23 mouse cellular contexts compared by ENCODE assay signal in genomic region chr10:17008683-17009082, GRCm38 (mm10).
DNase-seq lines count a peak whose midpoint lies in the region; ATAC-seq lines count a peak whose summit lies in the region.
"Had no signal": no experiment of that assay in that cellular context is flagged by ENCODE, and none has a peak within 500 bp of the region (broad histone marks: within the 10 kb centered on the region; RNA-seq: fewer than 3 reads in every experiment).

No protein-coding gene starts in this region.

- no peak overlapping the region for H3K4me3 ChIP-seq in midbrain, embryonic 11.5 days (ENCODE audit: low read depth, low read length)
- H3K4me3 ChIP-seq in midbrain, embryonic 10.5 days: no peak overlapping the region
- no peak overlapping the region for H3K4me3 ChIP-seq in kidney, embryonic 16.5 days (ENCODE audit: low read length)
- H3K4me3 ChIP-seq: embryonic facial prominence, embryonic 13.5 days; embryonic facial prominence, embryonic 15.5 days; erythroblast, embryonic 14.5 days; forebrain, embryonic 13.5 days; forebrain, embryonic 15.5 days had no signal

- H3K27me3 ChIP-seq in midbrain, embryonic 11.5 days (ENCODE audit: control insufficient read depth, insufficient read depth, low read length): no peaks in the 10 kb centered on the region
- no peaks in the 10 kb centered on the region for H3K27me3 ChIP-seq in midbrain, embryonic 10.5 days (ENCODE audit: low read depth, poor library complexity, severe bottlenecking)
- H3K27me3 ChIP-seq in kidney, embryonic 16.5 days (ENCODE audit: insufficient read depth, low read length): no peaks in the 10 kb centered on the region
- H3K27me3 ChIP-seq: embryonic facial prominence, embryonic 13.5 days; embryonic facial prominence, embryonic 15.5 days; forebrain, embryonic 13.5 days; forebrain, embryonic 15.5 days had no signal

- H3K27ac ChIP-seq in midbrain, embryonic 11.5 days (ENCODE audit: low read depth, low read length): no peak overlapping the region
- H3K27ac ChIP-seq in midbrain, embryonic 10.5 days (replicated peaks): no peak overlapping the region
- no peak overlapping the region for H3K27ac ChIP-seq in kidney, embryonic 16.5 days (ENCODE audit: low read length)
- H3K27ac ChIP-seq: embryonic facial prominence, embryonic 13.5 days; embryonic facial prominence, embryonic 15.5 days; forebrain, embryonic 13.5 days; forebrain, embryonic 15.5 days had no signal

- DNase-seq in midbrain, embryonic 11.5 days (ENCODE audit: low spot score, missing footprints): peak; percentile 53
- DNase-seq in midbrain, embryonic 10.5 days (ENCODE audit: low spot score): no peak
- DNase-seq in NIH3T3 (ENCODE audit: low read depth): peak; percentile 12
- DNase-seq in fat pad, adult 2 months (ENCODE audit: extremely low read depth, low read depth, low spot score): peak; percentile 33
- DNase-seq in left cerebral cortex, adult 8-10 months (ENCODE audit: low spot score in 2 of 2): no peak
- no peak for DNase-seq in layer of hippocampus, postnatal 10 days (ENCODE audit: low spot score in 2 of 2)
- DNase-seq: adrenal gland, adult 8-10 months; adrenal gland, postnatal 25 days; cerebellum, adult 11 months; cerebellum, adult 18-20 months; cerebellum, adult 8-10 months; cerebellum, adult 9-11 months; cerebellum, postnatal 14 days; cerebellum, postnatal 36 days; embryo, embryonic 11 days; forebrain, postnatal 0 days had no signal

- no peak for ATAC-seq in midbrain, embryonic 11.5 days (ENCODE audit: low FRiP score)
- ATAC-seq in kidney, embryonic 16.5 days (ENCODE audit: low FRiP score, low TSS enrichment): no peak
- ATAC-seq: forebrain, embryonic 13.5 days; forebrain, embryonic 15.5 days; forebrain, postnatal 0 days had no signal

- no peaks in the 10 kb centered on the region for H3K36me3 ChIP-seq in midbrain, embryonic 11.5 days (ENCODE audit: control insufficient read depth, insufficient read depth, low read length)
- no peaks in the 10 kb centered on the region for H3K36me3 ChIP-seq in midbrain, embryonic 10.5 days
- H3K36me3 ChIP-seq in kidney, embryonic 16.5 days (ENCODE audit: insufficient read depth, low read length): no peaks in the 10 kb centered on the region
- H3K36me3 ChIP-seq: embryonic facial prominence, embryonic 13.5 days; embryonic facial prominence, embryonic 15.5 days; forebrain, embryonic 15.5 days; G1E had no signal

- H3K9ac ChIP-seq in midbrain, embryonic 11.5 days (ENCODE audit: low read length): no peak overlapping the region
- no peak overlapping the region for H3K9ac ChIP-seq in kidney, embryonic 16.5 days (replicated peaks; ENCODE audit: low read length)
- H3K9ac ChIP-seq: embryonic facial prominence, embryonic 13.5 days; embryonic facial prominence, embryonic 15.5 days; forebrain, embryonic 13.5 days; forebrain, embryonic 15.5 days; forebrain, postnatal 0 days had no signal

- no peaks in the 10 kb centered on the region for H3K4me1 ChIP-seq in midbrain, embryonic 11.5 days (ENCODE audit: control insufficient read depth, insufficient read depth, low read length)
- H3K4me1 ChIP-seq in midbrain, embryonic 10.5 days: no peaks in the 10 kb centered on the region
- no peaks in the 10 kb centered on the region for H3K4me1 ChIP-seq in kidney, embryonic 16.5 days (ENCODE audit: insufficient read depth, low read length)
- H3K4me1 ChIP-seq: embryonic facial prominence, embryonic 13.5 days; embryonic facial prominence, embryonic 15.5 days had no signal

- WGBS in midbrain, embryonic 11.5 days: 88% methylated on average over 4 of the region's 4 CpGs
- WGBS in midbrain, embryonic 10.5 days: 85% methylated on average over 4 of the region's 4 CpGs
- 58% methylated on average over 4 of the region's 4 CpGs for WGBS in kidney, embryonic 16.5 days

- no peaks in the 10 kb centered on the region for H3K9me3 ChIP-seq in midbrain, embryonic 11.5 days (ENCODE audit: control insufficient read depth, low read length)
- no peaks in the 10 kb centered on the region for H3K9me3 ChIP-seq in midbrain, embryonic 10.5 days (replicated peaks)
- H3K9me3 ChIP-seq in kidney, embryonic 16.5 days (ENCODE audit: low read length): no peaks in the 10 kb centered on the region
- H3K9me3 ChIP-seq: embryonic facial prominence, embryonic 13.5 days; embryonic facial prominence, embryonic 15.5 days; forebrain, embryonic 13.5 days; forebrain, embryonic 15.5 days; G1E had no signal

- H3K4me2 ChIP-seq in midbrain, embryonic 11.5 days: no peak overlapping the region
- no peak overlapping the region for H3K4me2 ChIP-seq in kidney, embryonic 16.5 days (replicated peaks; ENCODE audit: low read depth, low read length)
- H3K4me2 ChIP-seq: embryonic facial prominence, embryonic 13.5 days; embryonic facial prominence, embryonic 15.5 days; forebrain, embryonic 13.5 days; forebrain, embryonic 15.5 days had no signal

Comparison
In these comparisons a context has a peak if more than half of its experiments do, and no peak if none do; other contexts are left out.
1. DNase-seq: peak in midbrain, embryonic 11.5 days (single experiment), NIH3T3 (single experiment) and fat pad, adult 2 months (single experiment); none in midbrain, embryonic 10.5 days (single experiment), left cerebral cortex, adult 8-10 months (0 of 2) and layer of hippocampus, postnatal 10 days (0 of 2).